Mouse (Mus musculus) urinary bladder, postnatal 25 days (tissue): ENCODE data around the gene Atp2a3.

ENCODE experiments used
- DNase-seq: peaks from one replicate; pipeline ENCODE4 v3.0.0; 2022; ENCODE audit warnings: low spot score

Atp2a3 gene

DNA sequence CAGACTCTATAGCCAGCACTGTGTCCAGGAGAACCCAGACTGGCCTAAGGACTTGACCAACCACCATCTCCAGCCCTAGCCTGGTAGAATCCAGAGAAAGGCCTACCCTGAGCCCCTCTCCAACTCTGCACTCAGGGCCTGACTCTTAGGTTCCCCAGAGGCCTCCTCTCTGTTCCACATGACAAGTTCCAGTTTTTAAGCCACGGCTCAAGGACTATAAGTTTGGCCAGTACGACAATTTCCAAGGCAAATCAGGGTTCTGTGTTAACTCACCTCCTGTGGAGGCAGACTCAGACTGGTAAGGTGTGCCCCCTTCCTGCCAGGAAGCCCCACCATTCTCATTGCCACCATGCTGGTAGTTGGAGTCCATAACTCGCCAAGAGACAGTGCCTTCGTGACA, 6.8 kb upstream of the Atp2a3 start:
- no peak for DNase-seq

DNA sequence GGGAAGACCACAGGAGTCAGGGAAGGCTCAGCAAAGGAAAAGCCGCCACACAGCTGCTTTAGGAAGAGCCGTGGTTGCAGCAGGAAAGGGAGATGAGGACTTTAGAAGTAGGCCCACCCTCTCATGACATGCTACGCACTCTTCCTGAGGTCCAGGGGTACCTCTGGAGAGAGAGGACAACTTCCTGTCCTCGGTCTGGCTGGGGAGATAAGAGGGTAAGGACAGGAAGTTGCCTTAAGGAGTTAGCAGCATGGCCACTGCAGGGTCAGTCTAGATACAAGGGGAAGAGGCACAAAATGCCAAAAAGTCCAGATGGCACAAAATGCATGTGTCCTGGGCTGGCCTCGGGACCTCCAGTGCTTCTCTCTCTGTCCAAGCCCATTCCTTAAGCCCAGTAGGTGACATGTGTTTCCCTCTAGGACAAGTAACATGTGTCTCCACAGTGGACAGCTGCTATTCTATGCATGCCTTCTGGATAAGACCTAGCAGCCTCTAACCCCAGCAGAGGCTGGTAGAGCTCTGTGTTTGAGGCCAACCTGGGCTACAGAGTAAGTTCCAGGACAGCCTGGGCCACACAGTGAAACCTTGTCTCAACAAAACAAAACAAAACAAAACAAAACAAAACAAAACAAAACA, 5.5 kb upstream of the Atp2a3 start:
- DNase-seq: no peak

DNA sequence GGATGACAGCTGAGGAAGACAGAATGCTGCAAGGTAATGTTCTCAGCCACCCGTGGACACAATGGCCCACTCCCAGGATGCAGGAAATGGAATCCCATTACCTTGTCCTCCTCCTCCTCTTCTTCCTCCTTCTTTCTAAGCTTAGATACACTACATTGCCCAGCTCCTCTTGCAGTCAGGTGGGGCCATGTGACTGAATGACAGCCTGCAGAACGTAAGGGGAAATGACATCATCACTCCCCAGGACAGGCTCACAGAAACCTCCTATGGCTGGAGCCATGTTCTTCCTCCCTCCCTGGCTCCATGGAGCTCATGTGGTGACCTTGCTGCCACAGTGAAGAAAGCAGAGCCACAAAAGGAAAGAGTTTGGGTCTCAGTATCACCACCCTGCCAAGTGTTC, 3.7 kb upstream of the Atp2a3 start:
- DNase-seq: no peak

GRCm38 (mm10) chr11:72959924-72960679, 867 bp upstream of the Atp2a3 start:
- DNase-seq: no peak

DNA sequence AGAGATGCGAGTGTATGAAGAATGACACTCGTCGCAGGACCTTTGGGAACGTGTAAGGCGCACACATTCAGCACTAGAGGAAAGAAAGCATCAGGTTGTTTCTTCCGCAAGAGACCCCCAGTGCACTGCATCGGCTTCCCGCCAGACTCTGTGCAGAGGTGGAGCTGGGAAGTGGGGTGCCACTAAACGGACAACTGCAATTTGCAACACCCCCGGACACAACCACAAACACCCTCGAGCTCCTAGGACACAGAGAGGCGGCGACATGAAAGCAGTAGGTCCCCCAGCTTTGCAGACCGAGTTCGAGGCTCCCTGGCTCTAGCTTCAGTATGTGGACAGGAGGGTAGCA, 272 bp upstream of the Atp2a3 start:
- DNase-seq: no peak

DNA sequence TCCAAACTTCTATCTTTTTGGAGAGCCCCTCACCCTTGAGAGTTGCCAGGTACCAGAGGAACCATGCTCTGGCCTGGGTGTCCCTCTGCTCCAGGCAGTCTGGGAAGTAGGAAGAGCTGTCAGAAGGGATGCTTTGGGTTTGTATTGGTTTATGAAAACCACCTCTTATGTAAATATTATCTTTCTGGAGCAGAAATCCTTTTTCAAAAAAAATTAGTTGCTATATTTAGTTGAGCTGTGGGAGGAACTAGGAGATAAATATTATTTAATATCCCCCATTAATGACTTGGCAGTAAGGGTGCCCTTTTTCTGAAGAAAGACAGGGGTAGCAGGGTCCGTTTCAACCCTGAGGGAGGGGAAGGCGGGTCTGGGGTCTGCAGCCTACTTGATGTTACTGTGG, 1.4 kb downstream of the Atp2a3 start:
- no peak for DNase-seq

- no peak for DNase-seq
Measured at GRCm38 (mm10) chr11:72963058-72963788, 2.3 kb downstream of the Atp2a3 start.

GRCm38 (mm10) chr11:72963789-72964294, 2.9 kb downstream of the Atp2a3 start:
- no peak for DNase-seq

GRCm38 (mm10) chr11:72974995-72975503, 14.1 kb downstream of the Atp2a3 start:
- no peak for DNase-seq

DNA sequence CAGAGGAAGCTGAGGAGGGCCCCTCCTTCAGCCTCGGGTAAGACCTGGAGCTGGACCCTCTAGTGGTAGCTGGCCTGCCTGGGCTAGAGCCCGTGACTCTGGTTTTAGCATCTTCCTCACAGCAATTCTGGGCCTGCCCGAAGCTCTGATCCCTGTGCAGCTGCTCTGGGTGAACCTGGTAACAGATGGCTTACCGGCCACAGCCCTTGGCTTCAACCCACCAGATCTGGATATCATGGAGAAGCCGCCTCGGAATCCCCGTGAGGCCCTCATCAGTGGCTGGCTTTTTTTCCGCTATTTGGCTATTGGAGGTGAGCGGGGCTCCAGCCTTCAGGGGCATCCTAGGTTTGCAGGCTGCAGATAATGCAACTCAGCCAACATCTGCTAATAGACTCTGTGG, 21.5 kb downstream of the Atp2a3 start:
- DNase-seq: no peak

GRCm38 (mm10) chr11:72983283-72983682, 22.3 kb downstream of the Atp2a3 start:
- no peak for DNase-seq

DNA sequence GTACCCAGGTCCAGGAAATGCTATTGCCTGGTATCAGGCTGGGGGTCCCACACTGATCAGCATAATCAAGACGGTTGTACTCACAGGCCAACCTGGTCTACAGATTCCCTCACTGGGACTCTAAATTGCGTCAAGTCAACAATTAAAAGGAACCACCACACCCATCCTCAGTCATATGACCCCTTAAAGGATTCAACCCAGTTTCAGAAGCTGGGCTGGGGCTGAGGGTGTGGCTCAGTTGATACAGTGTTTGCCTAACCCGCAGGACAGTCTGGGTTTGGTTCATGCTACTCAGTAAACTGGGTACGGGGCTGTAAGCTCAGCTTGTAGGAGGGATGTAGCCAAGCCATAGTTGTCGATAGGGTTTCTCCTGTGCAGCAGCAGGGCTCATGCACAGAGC, 25.8 kb downstream of the Atp2a3 start:
- DNase-seq: no peak

- no peak for DNase-seq
Measured at GRCm38 (mm10) chr11:72987234-72987633, 26.3 kb downstream of the Atp2a3 start.

- DNase-seq: no peak
Measured at GRCm38 (mm10) chr11:72987807-72988206, 26.8 kb downstream of the Atp2a3 start.

DNA sequence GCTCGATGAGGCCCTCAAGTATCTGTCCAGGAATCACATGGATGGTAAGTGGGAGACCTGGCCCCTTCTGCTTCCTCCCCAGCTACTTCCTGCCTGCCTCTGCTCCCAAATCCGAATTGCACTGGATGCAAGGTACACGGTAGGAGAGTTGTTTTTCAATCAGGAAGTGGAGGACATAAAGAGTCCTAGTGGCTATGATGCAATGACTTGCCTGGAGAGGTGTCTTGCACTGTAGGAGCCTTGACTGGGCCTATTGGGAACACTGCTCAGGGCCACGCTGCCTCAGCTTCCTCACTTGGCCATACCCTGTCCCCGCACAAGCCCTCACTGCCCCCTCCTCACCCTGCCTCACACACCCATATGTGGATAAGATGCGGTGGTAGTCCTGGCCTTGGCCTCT, 28.1 kb downstream of the Atp2a3 start:
- no peak for DNase-seq

DNA sequence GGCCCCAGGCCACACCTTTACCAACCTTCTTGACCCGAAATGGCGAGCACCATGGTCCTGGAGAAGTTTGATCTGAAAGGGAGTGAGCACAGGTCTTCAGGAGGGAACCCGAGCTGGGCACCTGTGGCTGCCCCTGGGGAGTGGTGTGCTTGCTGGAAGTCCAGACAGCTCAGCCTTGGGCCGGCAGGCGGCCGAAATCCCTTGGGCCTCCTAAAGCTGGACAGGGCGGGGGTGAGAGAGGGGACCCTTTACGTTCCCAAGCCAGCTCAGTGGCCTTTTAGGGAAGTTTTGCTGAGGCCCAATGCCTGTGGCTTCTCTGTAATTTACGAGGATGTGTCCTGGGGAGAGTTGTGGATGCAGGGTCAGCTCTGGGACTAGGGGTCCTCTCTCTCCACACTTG, 29.7 kb downstream of the Atp2a3 start:
- no peak for DNase-seq

- no peak for DNase-seq
Measured at GRCm38 (mm10) chr11:72991961-72992360, 31.0 kb downstream of the Atp2a3 start.

DNA sequence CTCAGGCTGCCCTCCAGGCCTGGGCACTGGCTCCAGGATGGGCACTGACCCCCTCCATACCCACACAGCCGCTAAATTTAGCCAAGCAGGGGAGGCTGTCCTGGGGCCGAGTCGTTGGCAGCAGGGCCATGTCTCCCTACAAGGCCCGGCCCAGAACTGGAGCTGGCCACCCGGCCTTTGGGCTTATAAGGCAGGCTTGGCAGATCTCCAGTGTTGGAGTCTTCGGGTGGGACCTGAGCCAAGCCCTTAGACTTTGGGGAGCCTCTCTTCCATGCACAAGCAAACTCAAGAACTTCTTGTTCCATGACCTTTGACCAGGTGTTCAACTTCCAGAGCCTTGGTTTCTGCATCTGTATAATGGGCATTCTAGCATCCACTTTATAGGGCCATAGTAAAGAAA, 35.4 kb downstream of the Atp2a3 start:
- no peak for DNase-seq

GRCm38 (mm10) chr11:72996781-72997180, 35.8 kb downstream of the Atp2a3 start:
- no peak for DNase-seq

DNA sequence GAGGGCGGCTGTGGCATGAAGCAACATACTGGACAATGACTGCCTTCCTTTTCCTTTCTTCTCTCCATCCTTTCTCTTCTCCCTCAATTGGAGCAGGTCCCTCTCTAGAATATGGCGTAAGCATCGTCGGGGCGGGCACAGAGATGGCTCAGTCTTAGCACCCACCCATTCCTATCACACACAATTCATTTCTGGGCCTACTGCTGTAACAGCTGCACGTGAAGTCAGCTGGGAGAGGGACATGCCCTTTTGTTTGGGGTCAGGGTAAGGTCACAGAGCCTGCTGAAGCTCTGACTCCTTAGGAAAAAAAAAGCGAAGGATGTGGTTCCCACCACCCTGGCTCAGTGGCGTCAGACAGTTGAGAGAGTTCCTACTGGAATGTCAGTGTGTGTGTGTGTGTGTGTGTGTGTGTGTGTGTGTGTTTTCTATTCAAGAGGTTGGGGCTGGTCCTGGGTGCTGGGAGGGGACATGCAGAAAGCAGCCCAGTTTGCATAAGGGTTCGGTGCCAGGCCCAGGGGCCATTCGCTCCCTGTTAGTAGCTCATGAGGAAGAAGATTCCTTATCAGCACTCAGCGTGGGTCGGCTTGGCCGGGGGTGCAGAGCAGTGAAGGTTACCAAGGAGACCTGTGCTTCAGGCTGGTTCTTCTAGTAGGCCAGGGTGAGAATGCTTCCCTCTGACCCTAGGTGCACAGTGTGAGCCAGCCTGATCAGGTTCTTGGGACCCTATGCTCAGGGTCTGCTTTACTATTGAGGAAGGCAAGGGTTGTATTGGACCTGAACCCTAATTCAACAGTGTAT, 36.8 kb downstream of the Atp2a3 start:
- no peak for DNase-seq

DNA sequence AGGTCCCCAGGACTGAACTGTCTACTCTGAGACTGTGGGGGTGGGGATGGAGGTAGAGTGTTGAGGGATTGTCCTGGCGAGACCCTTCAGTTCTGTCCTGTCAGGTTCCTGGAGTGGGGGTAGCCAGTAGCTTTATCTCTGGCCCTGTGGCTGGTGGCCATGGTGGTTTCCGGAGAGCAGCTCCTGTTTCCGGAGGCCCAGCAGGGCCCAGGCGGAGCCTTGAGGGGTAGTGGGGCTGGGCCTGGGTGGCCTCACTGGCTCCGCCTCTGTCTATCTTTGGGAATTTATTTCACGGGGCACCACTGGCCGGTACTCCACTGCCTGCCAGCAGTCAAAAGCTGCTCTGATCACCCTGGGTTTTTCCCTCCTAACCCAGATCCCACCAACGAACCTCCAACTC, 37.8 kb downstream of the Atp2a3 start, which contains the start of gene P2rx1:
Gene P2rx1 (plus strand): TSS at position 333 of the 400 bp plus-strand sequence.
- no peak for DNase-seq

DNA sequence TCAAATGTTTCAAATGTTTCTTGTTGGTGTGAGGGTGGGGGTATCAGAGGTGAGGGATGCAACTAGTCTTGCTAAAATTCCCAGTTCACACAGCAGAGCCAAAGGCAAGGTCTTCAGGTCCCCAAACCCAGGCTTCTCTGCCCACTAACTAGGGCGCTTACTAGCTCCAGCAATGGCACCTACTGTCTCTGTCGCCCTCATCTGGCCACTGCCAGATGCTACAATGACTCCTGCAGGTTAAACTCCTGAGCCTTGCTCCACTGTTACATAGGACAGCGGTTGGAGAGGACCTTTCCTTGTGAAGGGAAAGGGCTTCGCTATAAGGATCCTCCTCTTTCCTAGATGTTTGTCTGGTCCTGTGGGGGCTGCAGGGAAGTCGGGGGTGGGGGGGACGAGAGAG, 40.1 kb downstream of the Atp2a3 start:
- peak; percentile 63 for DNase-seq
